Mouse (Mus musculus): ENCODE data around the gene Mtr.

DNA sequence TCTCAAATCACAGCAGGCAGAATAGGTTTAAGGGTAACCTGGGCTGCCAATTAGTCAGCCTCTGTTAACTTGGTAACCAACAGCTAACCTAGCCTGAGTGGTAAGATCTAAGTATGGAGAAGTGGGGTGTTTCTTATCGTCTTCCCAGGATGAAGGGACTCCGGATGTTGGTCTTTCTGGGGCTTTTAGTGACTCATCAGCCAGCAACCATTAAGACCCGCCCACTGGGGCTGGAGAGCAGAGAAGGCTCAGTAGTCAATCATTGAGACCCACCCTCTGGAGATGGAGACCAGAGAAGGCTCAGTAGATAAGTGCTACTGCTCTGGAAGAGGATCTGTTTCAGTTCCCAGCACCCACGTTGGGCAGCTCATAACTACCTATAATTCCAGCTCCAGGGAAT lies 49.4 kb upstream of the Mtr start:
- TF ChIP-seq CTCF (IDR thresholded peaks at IDR 0.05; ENCODE audit: low read depth, low read length), result no peak
- TF ChIP-seq POLR2A (IDR thresholded peaks at IDR 0.05; ENCODE audit: extremely low read depth, insufficient read depth, low read length), result no peak

Data from liver, adult 2 months (tissue).